Mouse (Mus musculus) spleen, adult 2 months (tissue): ENCODE measurements at regions not wholly inside any gene's neighbourhood (a gene's known extent, or its start where the extent isn't known, plus 50 kb on each side); places are given as distances from the start of the nearest gene placed in this dataset.

ENCODE experiments used
- CTCF ChIP-seq: fragments of 200-500 bp; IDR thresholded peaks from 2 replicates; pipeline ENCODE4 v1.5.1; 2011; ENCODE audit warnings: mild to moderate bottlenecking, inconsistent platforms; ENCODE audit not compliant: insufficient read depth, insufficient read length, insufficient replicate concordance; ENCODE audit errors: extremely low read depth
- POLR2A ChIP-seq: fragments of 200-500 bp; IDR thresholded peaks from 2 replicates; pipeline ENCODE4 v1.6.1; 2011; ENCODE audit warnings: low read depth, low read length, inconsistent platforms

DNA sequence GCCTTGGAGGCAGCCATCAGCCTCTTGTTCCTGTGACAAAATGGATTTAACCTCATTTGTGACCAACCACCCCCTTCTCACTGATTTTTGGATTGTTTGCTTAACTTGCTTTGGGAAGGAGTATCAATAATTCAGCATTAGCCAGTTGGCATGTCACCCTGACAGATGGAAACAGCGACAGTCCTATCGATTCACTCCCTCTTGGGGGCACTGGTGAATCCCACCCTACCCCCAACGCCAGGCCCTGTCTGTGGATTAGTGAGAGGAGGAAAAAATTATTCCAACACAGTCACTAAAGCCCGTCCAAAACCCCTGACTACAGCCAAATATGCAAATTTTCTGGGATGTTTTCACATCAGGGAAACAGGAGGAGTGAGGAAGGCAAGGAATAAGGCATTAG is 55.1 kb upstream of the B3gat2 start:
- TF ChIP-seq POLR2A (no peak), CTCF (no peak)
